ENCODE assay signal across 22 mouse cellular contexts in the genomic region with DNA sequence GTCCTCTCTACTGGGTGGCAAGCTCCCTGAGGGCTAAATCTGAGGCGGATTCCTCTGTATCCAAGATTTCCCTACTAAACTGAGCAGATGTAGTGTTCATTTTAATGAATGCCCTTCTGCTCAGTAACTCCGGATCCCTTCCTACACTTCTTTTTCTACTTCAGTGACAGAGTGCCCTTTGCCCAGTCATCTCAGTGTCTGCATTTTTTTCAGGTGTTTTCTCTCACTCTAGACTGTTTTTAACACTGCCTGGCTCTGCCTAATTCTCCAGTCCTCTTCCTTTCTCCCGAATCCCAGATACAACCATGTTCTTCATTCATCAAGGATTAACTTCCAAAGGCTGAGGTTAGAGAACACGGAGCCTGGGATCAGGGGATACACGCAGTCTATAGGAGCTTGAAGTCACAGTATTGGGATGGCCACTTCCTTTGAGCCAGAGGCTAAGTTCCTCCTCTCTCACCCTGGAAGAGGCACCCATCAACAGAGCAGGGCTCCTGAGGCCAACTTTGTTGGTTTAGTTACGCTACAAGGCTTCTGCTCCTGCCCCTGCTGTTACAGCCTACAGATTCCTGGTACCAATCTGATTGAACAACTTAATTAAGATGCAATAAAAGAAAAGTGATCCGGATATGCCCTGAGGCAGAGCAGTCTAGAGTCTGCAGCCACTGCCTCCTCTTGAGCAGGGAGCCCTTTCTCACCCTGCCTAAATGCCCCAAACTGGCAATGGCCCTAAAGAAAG. TPM values are rescaled to one million over a fixed set of nuclear protein-coding genes. Genes with fewer than 3 reads are reported as not detected.
A peak's percentile ranks its signal among the peaks of the same experiment; 100 is the strongest.
DNase-seq lines count a peak whose midpoint lies in the region; ATAC-seq and TF ChIP-seq lines count a peak whose summit lies in the region.
"Had no signal": no experiment of that assay in that cellular context is flagged by ENCODE, and none has a peak within 500 bp of the region (broad histone marks: within the 10 kb centered on the region; RNA-seq: fewer than 3 reads in every experiment).

No protein-coding gene starts in this region.

- no peaks in the 10 kb centered on the region for H3K36me3 ChIP-seq in embryonic facial prominence, embryonic 11.5 days (replicated peaks; ENCODE audit: control insufficient read depth, insufficient read depth, low read depth, low read length)
- no peaks in the 10 kb centered on the region for H3K36me3 ChIP-seq in embryonic facial prominence, embryonic 10.5 days (replicated peaks)
- H3K36me3 ChIP-seq in kidney, adult 2 months (ENCODE audit: control insufficient read depth, insufficient read depth, low read length), result no peaks in the 10 kb centered on the region
- H3K36me3 ChIP-seq: embryonic facial prominence, embryonic 13.5 days; G1E; heart, embryonic 13.5 days had no signal

- no peaks in the 10 kb centered on the region for H3K9me3 ChIP-seq in embryonic facial prominence, embryonic 11.5 days (replicated peaks; ENCODE audit: control insufficient read depth, low read length)
- H3K9me3 ChIP-seq in embryonic facial prominence, embryonic 10.5 days, result no peaks in the 10 kb centered on the region
- H3K9me3 ChIP-seq: embryonic facial prominence, embryonic 13.5 days; forebrain, embryonic 13.5 days; heart, embryonic 13.5 days had no signal

- no peak overlapping the region for H3K4me2 ChIP-seq in embryonic facial prominence, embryonic 11.5 days (ENCODE audit: low read depth, low read length)
- H3K4me2 ChIP-seq: embryonic facial prominence, embryonic 13.5 days; forebrain, embryonic 13.5 days; heart, embryonic 13.5 days had no signal

- TF ChIP-seq POLR2A in kidney, adult 2 months (IDR thresholded peaks at IDR 0.05; ENCODE audit: low read depth, low read length), result no peak

- H3K27ac ChIP-seq in embryonic facial prominence, embryonic 11.5 days (replicated peaks; ENCODE audit: low read depth, low read length), result no peak overlapping the region
- no peak overlapping the region for H3K27ac ChIP-seq in embryonic facial prominence, embryonic 10.5 days (replicated peaks)
- peak overlapping the region; percentile 13; the same call in 1 of the 2 replicates for H3K27ac ChIP-seq in kidney, adult 2 months (ENCODE audit: insufficient read depth, low read depth, low read length)
- no peak overlapping the region for H3K27ac ChIP-seq in left cerebral cortex, adult 2 months
- H3K27ac ChIP-seq: embryonic facial prominence, embryonic 13.5 days; forebrain, embryonic 13.5 days; heart, embryonic 13.5 days had no signal

- no peak for ATAC-seq in embryonic facial prominence, embryonic 11.5 days (replicated peaks; ENCODE audit: insufficient number of reproducible peaks, low FRiP score, low TSS enrichment, low read depth)
- ATAC-seq: CD4-positive, CD25-positive, alpha-beta regulatory T cell, adult 4 months; forebrain, embryonic 13.5 days; forebrain, postnatal 0 days had no signal

- peaks cover 6% of the 10 kb centered on the region for H3K4me1 ChIP-seq in embryonic facial prominence, embryonic 11.5 days (ENCODE audit: control insufficient read depth, insufficient read depth, low read length)
- peaks cover 30% of the 10 kb centered on the region for H3K4me1 ChIP-seq in embryonic facial prominence, embryonic 10.5 days
- H3K4me1 ChIP-seq in kidney, adult 2 months (ENCODE audit: control insufficient read depth, insufficient read depth, low read length), result peaks cover 22% of the 10 kb centered on the region; the same call in 1 of the 2 replicates
- H3K4me1 ChIP-seq: heart, embryonic 13.5 days had no signal

- peak; percentile 19 for DNase-seq in embryonic facial prominence, embryonic 11.5 days (ENCODE audit: low spot score)
- DNase-seq in embryonic facial prominence, embryonic 10.5 days (ENCODE audit: low spot score), result no peak
- peak; percentile 63 for DNase-seq in kidney, adult 2 months
- no peak for DNase-seq in kidney, adult 11 months
- DNase-seq in kidney, postnatal 25 days, result peak; percentile 29 to 39
- DNase-seq in left cerebral cortex, adult 2 months (ENCODE audit: extremely low spot score in 1 of 2, low spot score in 2 of 2), result no peak
- no peak for DNase-seq in layer of hippocampus, postnatal 36 days
- DNase-seq in spleen, postnatal 4 days (ENCODE audit: low spot score in 2 of 2), result no peak
- DNase-seq: adrenal gland, adult 8-10 months; adrenal gland, postnatal 36 days; B cell, adult 2 months; cerebellum, adult 2 months; cerebellum, postnatal 10 days; embryo, embryonic 11 days; forebrain, postnatal 0 days; gastrocnemius, postnatal 14 days; heart, postnatal 36 days had no signal

- no peak overlapping the region for H3K4me3 ChIP-seq in embryonic facial prominence, embryonic 11.5 days (ENCODE audit: low read depth, low read length)
- H3K4me3 ChIP-seq in embryonic facial prominence, embryonic 10.5 days, result no peak overlapping the region
- no peak overlapping the region for H3K4me3 ChIP-seq in kidney, adult 2 months (ENCODE audit: insufficient read depth, low read depth, low read length)
- H3K4me3 ChIP-seq in left cerebral cortex, adult 2 months, result no peak overlapping the region
- H3K4me3 ChIP-seq: embryonic facial prominence, embryonic 13.5 days; forebrain, embryonic 13.5 days; heart, embryonic 13.5 days had no signal

- peaks cover 4% of the 10 kb centered on the region for H3K27me3 ChIP-seq in embryonic facial prominence, embryonic 11.5 days (ENCODE audit: control insufficient read depth, insufficient read depth, low read length)
- H3K27me3 ChIP-seq in embryonic facial prominence, embryonic 10.5 days (replicated peaks; ENCODE audit: low read depth, poor library complexity, severe bottlenecking), result peaks cover 35% of the 10 kb centered on the region
- no peaks in the 10 kb centered on the region for H3K27me3 ChIP-seq in kidney, adult 2 months (replicated peaks; ENCODE audit: control insufficient read depth, insufficient read depth, low read length)

- 50% methylated on average over 7 of the region's 7 CpGs for WGBS in embryonic facial prominence, embryonic 11.5 days
- 49% methylated on average over 7 of the region's 7 CpGs for WGBS in embryonic facial prominence, embryonic 10.5 days
- WGBS in kidney, adult 2 months, result 33% methylated on average over 7 of the region's 7 CpGs

- no peak for TF ChIP-seq CTCF in kidney, adult 2 months (conservative IDR thresholded peaks at IDR 0.05; ENCODE audit: insufficient read depth, insufficient read length, low read depth, low read length)
- TF ChIP-seq CTCF in left cerebral cortex, adult 2 months (IDR thresholded peaks at IDR 0.05), result no peak

- H3K9ac ChIP-seq in embryonic facial prominence, embryonic 11.5 days (replicated peaks; ENCODE audit: low read length), result no peak overlapping the region
- H3K9ac ChIP-seq: embryonic facial prominence, embryonic 13.5 days; forebrain, embryonic 13.5 days; forebrain, postnatal 0 days; heart, embryonic 13.5 days had no signal

- intact Hi-C loops in left cerebral cortex, adult 2 months (cut with DNase I), result loop anchor here (5.0 kb wide), 1 partner anchor 100 kb away; no protein-coding TSS in a partner anchor

RNA-seq across cellular contexts. Expression of gene Trabd2b, which starts 4.4 kb away (rescaled TPM):
- 0.65 and 0.93 TPM in 2 replicates for polyA plus RNA-seq in embryonic facial prominence, embryonic 11.5 days (2014; fragmentation: Nextera tagmentation; extraction: Ambion mirVana)
- 0.80 and 0.81 TPM in 2 replicates for polyA plus RNA-seq in embryonic facial prominence, embryonic 10.5 days (2016; fragmentation: Nextera tagmentation; extraction: Ambion mirVana)
- polyA plus RNA-seq in kidney, adult 2 months (2012; rRNA removed), result 31.5 and 32.2 TPM in 2 replicates
- 1 to 10 TPM; 4.8 to 6.7 TPM for total RNA-seq in left cerebral cortex, adult 2 months (2021)
- 1 to 10 TPM; 1.0 to 1.8 TPM for total RNA-seq in layer of hippocampus, postnatal 36 days (2021)
- polyA plus RNA-seq: CD4-positive, CD25-positive, alpha-beta regulatory T cell, adult 4 months; G1E had no signal

Comparison
In these comparisons a context has a peak if more than half of its experiments do, and no peak if none do; other contexts are left out.
1. DNase-seq: peak in embryonic facial prominence, embryonic 11.5 days (single experiment), kidney, adult 2 months (single experiment) and kidney, postnatal 25 days (2 of 2); none in embryonic facial prominence, embryonic 10.5 days (single experiment), kidney, adult 11 months (single experiment), left cerebral cortex, adult 2 months (0 of 2), layer of hippocampus, postnatal 36 days (0 of 2) and spleen, postnatal 4 days (0 of 2).
2. RNA of gene Trabd2b, which starts 4.4 kb away (polyA plus RNA-seq): 31.5 to 32.2 TPM in kidney, adult 2 months; 0.80 to 0.81 TPM in embryonic facial prominence, embryonic 10.5 days and 0.65 to 0.93 TPM in embryonic facial prominence, embryonic 11.5 days; every median in the first group is over 10 times any median in the second.